8 mouse cellular contexts compared by ENCODE assay signal in the genomic region with DNA sequence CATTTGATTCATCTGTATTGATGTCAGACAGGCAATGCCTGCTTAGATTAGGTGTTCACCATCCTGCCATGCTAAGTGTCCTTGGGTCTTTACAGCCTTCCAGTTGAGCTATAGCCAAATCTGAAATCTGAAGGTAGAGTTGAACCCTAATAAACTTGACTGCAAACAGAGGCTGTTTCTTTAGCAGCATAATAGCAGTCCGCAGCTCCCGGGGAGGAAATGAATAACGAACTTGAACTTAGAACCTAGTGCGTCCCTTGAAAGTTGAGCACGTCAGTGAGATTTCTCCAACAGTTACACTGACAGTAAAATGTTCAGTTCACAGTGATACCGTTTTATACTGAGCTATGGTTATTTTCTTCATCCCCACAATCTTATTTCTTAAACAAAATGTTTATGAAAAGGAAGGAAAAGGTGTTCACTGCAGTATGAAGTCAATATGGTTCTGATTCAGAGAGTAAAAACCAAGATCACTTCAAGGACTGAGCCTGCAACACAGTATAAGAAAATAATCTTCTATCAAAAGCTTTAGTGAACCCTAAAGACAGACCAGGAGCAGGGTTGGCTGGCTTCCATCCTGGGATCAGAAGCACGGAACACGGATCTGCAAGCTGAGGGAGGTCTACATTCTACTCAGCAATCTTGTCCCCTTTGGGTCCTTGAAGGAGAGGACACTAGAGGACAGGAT.
DNase-seq lines count a peak whose midpoint lies in the region; ATAC-seq and TF ChIP-seq lines count a peak whose summit lies in the region.

No protein-coding gene starts in this region.

- peak overlapping the region; percentile 28; the same call in 1 of the 2 replicates for H3K4me2 ChIP-seq in embryonic facial prominence, embryonic 11.5 days (ENCODE audit: low read depth, low read length)
- H3K4me2 ChIP-seq in hindbrain, embryonic 11.5 days (replicated peaks; ENCODE audit: low read depth, low read length) = peak overlapping the region; percentile 20
- peak overlapping the region; percentile 59 for H3K4me2 ChIP-seq in limb, embryonic 14.5 days (replicated peaks; ENCODE audit: low read depth, low read length, severe bottlenecking)

- intact Hi-C loops in heart, adult 2 months (cut with DNase I) = loop anchor here (1.0 to 5.0 kb wide), 2 partner anchors 45 to 82 kb away; no protein-coding TSS in a partner anchor
- intact Hi-C loops in heart, postnatal 25 days (cut with DNase I) = loop anchor here (2.0 kb wide), 2 partner anchors 45 to 81 kb away; no protein-coding TSS in a partner anchor

- no peak for TF ChIP-seq CTCF in heart, adult 2 months (IDR thresholded peaks at IDR 0.05)
- TF ChIP-seq CTCF in olfactory bulb, adult 2 months (IDR thresholded peaks at IDR 0.05; ENCODE audit: insufficient read depth, low read depth, low read length) = no peak

- H3K79me2 ChIP-seq in heart, adult 2 months (replicated peaks; ENCODE audit: control insufficient read depth, insufficient read depth, low read length) = no peaks in the 10 kb centered on the region

- 10% methylated on average over 8 of the region's 8 CpGs for WGBS in heart, adult 2 months
- 10% methylated on average over 8 of the region's 8 CpGs for WGBS in embryonic facial prominence, embryonic 11.5 days
- WGBS in hindbrain, embryonic 11.5 days = 32% methylated on average over 8 of the region's 8 CpGs
- WGBS in limb, embryonic 14.5 days = 11% methylated on average over 8 of the region's 8 CpGs
- WGBS in olfactory bulb, adult 2 months = 4% methylated on average over 8 of the region's 8 CpGs

- H3K4me1 ChIP-seq in heart, adult 2 months (ENCODE audit: control insufficient read depth, insufficient read depth, low read length) = peaks cover 2% of the 10 kb centered on the region
- H3K4me1 ChIP-seq in embryonic facial prominence, embryonic 11.5 days (ENCODE audit: control insufficient read depth, insufficient read depth, low read length) = peaks cover 7% of the 10 kb centered on the region
- peaks cover 13% of the 10 kb centered on the region; the same call in 1 of the 2 replicates for H3K4me1 ChIP-seq in hindbrain, embryonic 11.5 days (replicated peaks; ENCODE audit: control insufficient read depth, insufficient read depth, low read length)
- H3K4me1 ChIP-seq in limb, embryonic 14.5 days (ENCODE audit: control insufficient read depth, insufficient read depth, low read length) = peaks cover 32% of the 10 kb centered on the region
- H3K4me1 ChIP-seq in olfactory bulb, adult 2 months (ENCODE audit: control insufficient read depth, insufficient read depth, low read length) = peaks cover 7% of the 10 kb centered on the region

- ATAC-seq in embryonic facial prominence, embryonic 11.5 days (replicated peaks; ENCODE audit: insufficient number of reproducible peaks, low FRiP score, low TSS enrichment, low read depth) = no peak; the same call in 1 of the 2 replicates
- no peak; the same call in 1 of the 2 replicates for ATAC-seq in hindbrain, embryonic 11.5 days (ENCODE audit: low FRiP score)
- ATAC-seq in limb, embryonic 14.5 days (ENCODE audit: low FRiP score, low read depth) = peak; percentile 68; the same call in 1 of the 2 replicates

- H3K36me3 ChIP-seq in heart, adult 2 months (ENCODE audit: control insufficient read depth, insufficient read depth, low read length) = peaks cover 4% of the 10 kb centered on the region; the same call in 1 of the 2 replicates
- no peaks in the 10 kb centered on the region for H3K36me3 ChIP-seq in embryonic facial prominence, embryonic 11.5 days (replicated peaks; ENCODE audit: control insufficient read depth, insufficient read depth, low read depth, low read length)
- H3K36me3 ChIP-seq in hindbrain, embryonic 11.5 days (ENCODE audit: control insufficient read depth, insufficient read depth, low read length) = no peaks in the 10 kb centered on the region
- no peaks in the 10 kb centered on the region for H3K36me3 ChIP-seq in limb, embryonic 14.5 days (ENCODE audit: control insufficient read depth, insufficient read depth, low read length)

- H3K4me3 ChIP-seq in heart, adult 2 months = peak overlapping the region; percentile 44
- no peak overlapping the region for H3K4me3 ChIP-seq in embryonic facial prominence, embryonic 11.5 days (ENCODE audit: low read depth, low read length)
- H3K4me3 ChIP-seq in hindbrain, embryonic 11.5 days (ENCODE audit: low read depth, low read length) = 0 out of 2 replicates have a peak overlapping the region, but pooled peaks have one; percentile 2
- peak overlapping the region; percentile 41 for H3K4me3 ChIP-seq in limb, embryonic 14.5 days (replicated peaks; ENCODE audit: low read length)
- peak overlapping the region; percentile 53 for H3K4me3 ChIP-seq in olfactory bulb, adult 2 months (ENCODE audit: insufficient read depth, low read depth, low read length)

- H3K9ac ChIP-seq in heart, adult 2 months (ENCODE audit: low read depth, low read length) = peak overlapping the region; percentile 30
- peak overlapping the region; percentile 30; the same call in 1 of the 2 replicates for H3K9ac ChIP-seq in embryonic facial prominence, embryonic 11.5 days (replicated peaks; ENCODE audit: low read length)
- peak overlapping the region; percentile 31; the same call in 1 of the 2 replicates for H3K9ac ChIP-seq in hindbrain, embryonic 11.5 days (ENCODE audit: low read depth, low read length)
- peak overlapping the region; percentile 52 for H3K9ac ChIP-seq in limb, embryonic 14.5 days (ENCODE audit: low read depth, low read length, severe bottlenecking)

- no peak for TF ChIP-seq EP300 in heart, adult 2 months (IDR thresholded peaks at IDR 0.05; ENCODE audit: insufficient read depth, low read depth, low read length)

- no peaks in the 10 kb centered on the region for H3K9me3 ChIP-seq in embryonic facial prominence, embryonic 11.5 days (replicated peaks; ENCODE audit: control insufficient read depth, low read length)
- H3K9me3 ChIP-seq in hindbrain, embryonic 11.5 days (ENCODE audit: control insufficient read depth, low read length) = no peaks in the 10 kb centered on the region
- H3K9me3 ChIP-seq in limb, embryonic 14.5 days (ENCODE audit: control insufficient read depth, low read length) = no peaks in the 10 kb centered on the region

- peak overlapping the region; percentile 92 for H3K27ac ChIP-seq in heart, adult 2 months
- peak overlapping the region; percentile 81 for H3K27ac ChIP-seq in embryonic facial prominence, embryonic 11.5 days (replicated peaks; ENCODE audit: low read depth, low read length)
- H3K27ac ChIP-seq in hindbrain, embryonic 11.5 days (ENCODE audit: low read depth, low read length) = peak overlapping the region; percentile 71
- peak overlapping the region; percentile 93 for H3K27ac ChIP-seq in limb, embryonic 14.5 days (replicated peaks; ENCODE audit: low read depth, low read length)
- peak overlapping the region; percentile 100 for H3K27ac ChIP-seq in olfactory bulb, adult 2 months (ENCODE audit: insufficient read depth, low read depth, low read length)

- no peak for DNase-seq in heart, adult 2 months
- DNase-seq in heart, postnatal 25 days (ENCODE audit: low spot score) = no peak
- DNase-seq in embryonic facial prominence, embryonic 11.5 days (ENCODE audit: low spot score) = peak; percentile 29
- DNase-seq in hindbrain, embryonic 11.5 days (ENCODE audit: low spot score) = peak; percentile 19
- DNase-seq in limb, embryonic 14.5 days (ENCODE audit: low spot score) = no peak
- DNase-seq in ovary, postnatal 10 days (ENCODE audit: low spot score) = no peak
- no peak for DNase-seq in MN1 (ENCODE audit: low spot score)

- no peaks in the 10 kb centered on the region for H3K27me3 ChIP-seq in heart, adult 2 months (ENCODE audit: control insufficient read depth, insufficient read depth, low read length)
- no peaks in the 10 kb centered on the region for H3K27me3 ChIP-seq in embryonic facial prominence, embryonic 11.5 days (ENCODE audit: control insufficient read depth, insufficient read depth, low read length)
- H3K27me3 ChIP-seq in hindbrain, embryonic 11.5 days (ENCODE audit: control insufficient read depth, insufficient read depth, low read length) = no peaks in the 10 kb centered on the region
- H3K27me3 ChIP-seq in limb, embryonic 14.5 days (ENCODE audit: control insufficient read depth, insufficient read depth, low read length) = no peaks in the 10 kb centered on the region

- no peak; the same call in 1 of the 2 replicates for TF ChIP-seq POLR2A in heart, adult 2 months (IDR thresholded peaks at IDR 0.05; ENCODE audit: insufficient read depth, low read depth, low read length)
- no peak for TF ChIP-seq POLR2A in limb, embryonic 14.5 days (IDR thresholded peaks at IDR 0.05; ENCODE audit: borderline replicate concordance, extremely low read depth, insufficient read depth, insufficient read length)
- TF ChIP-seq POLR2A in olfactory bulb, adult 2 months (IDR thresholded peaks at IDR 0.05; ENCODE audit: insufficient read depth, low read depth, low read length) = no peak

Comparison
In these comparisons a context has a peak if more than half of its experiments do, and no peak if none do; other contexts are left out.
1. DNase-seq: peak in embryonic facial prominence, embryonic 11.5 days (single experiment) and hindbrain, embryonic 11.5 days (single experiment); none in heart, adult 2 months (0 of 2), heart, postnatal 25 days (single experiment), limb, embryonic 14.5 days (single experiment), ovary, postnatal 10 days (single experiment) and MN1 (single experiment).
2. Peak in every context shown above with its lines, with median percentiles within 50 percentile points of each other: H3K27ac ChIP-seq, H3K9ac ChIP-seq and H3K4me2 ChIP-seq.